Mouse (Mus musculus): Measurements from ENCODE around the gene Ppp4r3b. TPM values are rescaled to one million over a fixed set of nuclear protein-coding genes. Genes with fewer than 3 reads are reported as not detected.

Gene Ppp4r3b
- 78.5 and 79.3 TPM in 2 replicates for polyA plus RNA-seq (2014; fragmentation: Nextera tagmentation; extraction: Ambion mirVana)

GRCm38 (mm10) chr11:29172563-29173124 is at the start of gene Ppp4r3b:
Gene Ppp4r3b, plus strand, starts transcription at chr11:29172890.
- WGBS = 0% methylated on average over 50 of the region's 50 CpGs
- ATAC-seq (replicated peaks; ENCODE audit: low FRiP score, low TSS enrichment, low read depth) (peak; percentile 97), DNase-seq (ENCODE audit: low spot score) (peak; percentile 96)
- Histone ChIP-seq H3K9ac (ENCODE audit: low read length) (peak within 1 kb of the TSS; percentile 100), H3K9me3 (ENCODE audit: control insufficient read depth, low read length) (no peaks in the 10 kb centered on the region), H3K27me3 (replicated peaks; ENCODE audit: control insufficient read depth, insufficient read depth, low read length) (no peaks in the 10 kb centered on the region), H3K27ac (ENCODE audit: low read depth) (peak within 1 kb of the TSS; percentile 97), H3K36me3 (ENCODE audit: control insufficient read depth, insufficient read depth, low read length) (peaks cover 4% of the 10 kb centered on the region; the same call in 1 of the 2 replicates), H3K4me2 (ENCODE audit: low read length) (peak within 1 kb of the TSS; percentile 84), H3K4me1 (replicated peaks; ENCODE audit: control insufficient read depth, insufficient read depth, low read length) (peaks cover 14% of the 10 kb centered on the region), H3K4me3 (ENCODE audit: low read depth, low read length) (peak within 1 kb of the TSS; percentile 99)

GRCm38 (mm10) chr11:29129862-29130384 is 42.8 kb upstream of the Ppp4r3b start:
- no peaks in the 10 kb centered on the region for H3K27me3 ChIP-seq (replicated peaks; ENCODE audit: control insufficient read depth, insufficient read depth, low read length)
- DNase-seq (ENCODE audit: low spot score) (peak; percentile 51), ATAC-seq (replicated peaks; ENCODE audit: low FRiP score, low TSS enrichment, low read depth) (peak; percentile 65)
- H3K27ac ChIP-seq (ENCODE audit: low read depth) = no peak overlapping the region
- H3K9ac ChIP-seq (ENCODE audit: low read length) = peak overlapping the region; percentile 86
- WGBS = 56% methylated on average over 11 of the region's 11 CpGs
- H3K9me3 ChIP-seq (ENCODE audit: control insufficient read depth, low read length) = no peaks in the 10 kb centered on the region
- peaks cover 12% of the 10 kb centered on the region for H3K36me3 ChIP-seq (ENCODE audit: control insufficient read depth, insufficient read depth, low read length)
- no peaks in the 10 kb centered on the region; the same call in 1 of the 2 replicates for H3K4me1 ChIP-seq (replicated peaks; ENCODE audit: control insufficient read depth, insufficient read depth, low read length)
- H3K4me2 ChIP-seq (ENCODE audit: low read length) = peak overlapping the region; percentile 77
- H3K4me3 ChIP-seq (ENCODE audit: low read depth, low read length) = peak overlapping the region; percentile 86

GRCm38 (mm10) chr11:29130385-29131355 is 42.0 kb upstream of the Ppp4r3b start, which contains the start of gene Pnpt1:
Gene Pnpt1, plus strand, starts transcription at chr11:29130744.
- peak; percentile 92 for DNase-seq (ENCODE audit: low spot score)
- 2% methylated on average over 50 of the region's 50 CpGs for WGBS

DNA sequence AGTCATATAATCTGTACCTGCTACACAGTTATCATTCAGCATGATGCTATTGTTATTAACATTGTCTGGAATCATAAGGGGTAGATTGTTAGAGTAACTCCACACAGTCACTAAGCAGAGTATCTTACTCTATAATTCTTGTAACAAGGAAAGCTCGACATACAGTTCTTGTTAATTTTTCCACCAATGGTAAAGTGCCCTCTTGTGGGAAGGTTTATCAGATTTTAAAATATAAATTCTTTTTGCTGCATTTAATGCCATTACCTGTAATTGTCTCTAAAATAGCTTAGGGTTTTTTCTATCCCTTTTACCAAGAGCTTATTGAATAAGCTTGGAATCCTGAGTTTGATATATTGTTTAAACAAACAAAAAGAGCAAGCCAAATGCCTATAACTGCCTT is 32.0 kb upstream of the Ppp4r3b start:
- no peak for ATAC-seq (replicated peaks; ENCODE audit: low FRiP score, low TSS enrichment, low read depth)
- H3K4me1 ChIP-seq (replicated peaks; ENCODE audit: control insufficient read depth, insufficient read depth, low read length) = no peaks in the 10 kb centered on the region
- DNase-seq (ENCODE audit: low spot score) = no peak
- no peaks in the 10 kb centered on the region for H3K27me3 ChIP-seq (replicated peaks; ENCODE audit: control insufficient read depth, insufficient read depth, low read length)
- H3K4me2 ChIP-seq (ENCODE audit: low read length) = no peak overlapping the region
- WGBS = 62% methylated on average over 1 of the region's 1 CpGs
- no peak overlapping the region for H3K27ac ChIP-seq (ENCODE audit: low read depth)
- H3K9me3 ChIP-seq (ENCODE audit: control insufficient read depth, low read length) = no peaks in the 10 kb centered on the region
- no peak overlapping the region for H3K9ac ChIP-seq (ENCODE audit: low read length)
- peaks cover 74% of the 10 kb centered on the region for H3K36me3 ChIP-seq (ENCODE audit: control insufficient read depth, insufficient read depth, low read length)
- no peak overlapping the region for H3K4me3 ChIP-seq (ENCODE audit: low read depth, low read length)

More at GRCm38 (mm10) chr11:29130385-29131355, 42.0 kb upstream of the Ppp4r3b start, which contains the start of gene Pnpt1:
- Histone ChIP-seq H3K36me3 (ENCODE audit: control insufficient read depth, insufficient read depth, low read length) (peaks cover 14% of the 10 kb centered on the region), H3K4me2 (ENCODE audit: low read length) (peak within 1 kb of the TSS; percentile 77), H3K4me1 (replicated peaks; ENCODE audit: control insufficient read depth, insufficient read depth, low read length) (no peaks in the 10 kb centered on the region; the same call in 1 of the 2 replicates), H3K4me3 (ENCODE audit: low read depth, low read length) (peak within 1 kb of the TSS; percentile 86), H3K27ac (ENCODE audit: low read depth) (peak within 1 kb of the TSS; percentile 75; the same call in 1 of the 2 replicates), H3K27me3 (replicated peaks; ENCODE audit: control insufficient read depth, insufficient read depth, low read length) (no peaks in the 10 kb centered on the region), H3K9me3 (ENCODE audit: control insufficient read depth, low read length) (no peaks in the 10 kb centered on the region), H3K9ac (ENCODE audit: low read length) (peak within 1 kb of the TSS; percentile 86)
- ATAC-seq (replicated peaks; ENCODE audit: low FRiP score, low TSS enrichment, low read depth) = peak; percentile 100

DNA sequence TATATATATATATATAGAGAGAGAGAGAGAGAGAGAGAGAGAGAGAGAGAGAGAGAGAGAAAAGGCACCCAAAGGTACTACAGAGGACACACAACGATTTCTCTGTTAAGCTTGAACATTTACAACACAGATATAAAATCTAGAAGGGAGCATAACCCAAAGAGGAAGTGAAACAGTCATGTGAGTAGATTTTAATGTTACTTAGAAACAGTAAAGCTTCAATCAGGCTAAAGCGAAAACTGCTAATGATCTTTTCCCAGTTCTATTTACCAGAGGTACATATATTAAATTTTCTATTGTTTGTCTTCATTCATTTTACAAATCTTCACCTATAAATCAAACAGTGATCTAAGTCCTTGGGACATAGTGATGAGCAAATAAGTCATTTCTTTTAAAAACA is 23.8 kb upstream of the Ppp4r3b start:
- Histone ChIP-seq H3K27ac (ENCODE audit: low read depth) (no peak overlapping the region), H3K4me1 (replicated peaks; ENCODE audit: control insufficient read depth, insufficient read depth, low read length) (no peaks in the 10 kb centered on the region), H3K27me3 (replicated peaks; ENCODE audit: control insufficient read depth, insufficient read depth, low read length) (no peaks in the 10 kb centered on the region), H3K4me3 (ENCODE audit: low read depth, low read length) (no peak overlapping the region), H3K9me3 (ENCODE audit: control insufficient read depth, low read length) (no peaks in the 10 kb centered on the region), H3K9ac (ENCODE audit: low read length) (no peak overlapping the region), H3K4me2 (ENCODE audit: low read length) (no peak overlapping the region), H3K36me3 (ENCODE audit: control insufficient read depth, insufficient read depth, low read length) (peaks cover 71% of the 10 kb centered on the region)
- DNase-seq (ENCODE audit: low spot score) (no peak), ATAC-seq (replicated peaks; ENCODE audit: low FRiP score, low TSS enrichment, low read depth) (no peak)
- 83% methylated on average over 2 of the region's 2 CpGs for WGBS

DNA sequence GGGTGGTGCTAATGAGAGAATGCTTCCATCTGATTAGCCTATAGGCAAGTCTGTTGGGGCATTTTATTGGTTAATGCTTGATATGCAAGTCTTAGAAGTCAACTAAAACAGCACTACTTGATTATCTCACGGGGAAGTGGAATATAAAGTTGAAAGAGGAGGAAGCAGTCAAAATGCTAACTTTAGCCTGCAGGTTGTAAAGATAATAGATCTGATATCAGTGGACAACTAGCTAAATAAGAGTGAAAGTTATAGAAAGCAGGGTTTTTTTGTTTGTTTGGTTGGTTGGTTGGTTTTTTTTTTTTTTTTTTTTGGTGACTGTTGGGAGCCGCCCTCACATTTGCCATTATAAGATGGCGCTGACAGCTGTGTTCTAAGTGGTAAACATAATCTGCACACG is 9.1 kb upstream of the Ppp4r3b start:
- Histone ChIP-seq H3K36me3 (ENCODE audit: control insufficient read depth, insufficient read depth, low read length) (peaks cover 34% of the 10 kb centered on the region), H3K4me3 (ENCODE audit: low read depth, low read length) (no peak overlapping the region), H3K9ac (ENCODE audit: low read length) (no peak overlapping the region), H3K9me3 (ENCODE audit: control insufficient read depth, low read length) (no peaks in the 10 kb centered on the region), H3K27ac (ENCODE audit: low read depth) (no peak overlapping the region), H3K4me1 (replicated peaks; ENCODE audit: control insufficient read depth, insufficient read depth, low read length) (no peaks in the 10 kb centered on the region), H3K4me2 (ENCODE audit: low read length) (no peak overlapping the region), H3K27me3 (replicated peaks; ENCODE audit: control insufficient read depth, insufficient read depth, low read length) (no peaks in the 10 kb centered on the region)
- 91% methylated on average over 4 of the region's 4 CpGs for WGBS
- DNase-seq (ENCODE audit: low spot score) = no peak
- no peak for ATAC-seq (replicated peaks; ENCODE audit: low FRiP score, low TSS enrichment, low read depth)

DNA sequence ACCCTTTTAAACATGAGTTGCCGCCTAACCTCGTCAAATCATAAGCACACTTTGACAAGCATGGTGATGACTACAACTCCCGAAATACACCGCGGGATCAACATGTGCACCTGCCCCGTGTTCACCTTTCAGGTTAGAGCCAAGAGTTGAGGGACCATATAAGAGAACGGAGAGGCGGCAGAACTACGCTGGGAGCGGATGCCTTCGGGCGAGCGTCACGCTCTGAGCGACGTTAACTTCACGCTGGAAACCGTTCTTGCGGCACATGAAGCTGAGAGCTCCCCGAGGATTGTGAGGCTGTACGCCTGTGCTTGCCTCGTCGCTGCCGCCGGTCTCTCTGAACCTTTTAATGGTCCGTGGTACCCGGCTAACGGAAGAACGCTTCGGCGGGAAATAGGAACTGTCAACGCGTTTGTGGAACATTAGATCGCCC is 715 bp upstream of the Ppp4r3b start:
- peak; percentile 74 for DNase-seq (ENCODE audit: low spot score)
- Histone ChIP-seq H3K27me3 (replicated peaks; ENCODE audit: control insufficient read depth, insufficient read depth, low read length) (no peaks in the 10 kb centered on the region), H3K9ac (ENCODE audit: low read length) (peak overlapping the region; percentile 60), H3K4me2 (ENCODE audit: low read length) (peak overlapping the region; percentile 74), H3K4me3 (ENCODE audit: low read depth, low read length) (peak overlapping the region; percentile 99), H3K36me3 (ENCODE audit: control insufficient read depth, insufficient read depth, low read length) (no peaks in the 10 kb centered on the region), H3K4me1 (replicated peaks; ENCODE audit: control insufficient read depth, insufficient read depth, low read length) (peaks cover 14% of the 10 kb centered on the region), H3K9me3 (ENCODE audit: control insufficient read depth, low read length) (no peaks in the 10 kb centered on the region), H3K27ac (ENCODE audit: low read depth) (peak overlapping the region; percentile 97)
- peak; percentile 40 for ATAC-seq (replicated peaks; ENCODE audit: low FRiP score, low TSS enrichment, low read depth)
- WGBS = under 1% methylated on average over 34 of the region's 34 CpGs

- Histone ChIP-seq H3K36me3 (ENCODE audit: control insufficient read depth, insufficient read depth, low read length) (peaks cover 6% of the 10 kb centered on the region; the same call in 1 of the 2 replicates), H3K4me2 (ENCODE audit: low read length) (peak overlapping the region; percentile 84), H3K27ac (ENCODE audit: low read depth) (peak overlapping the region; percentile 97), H3K27me3 (replicated peaks; ENCODE audit: control insufficient read depth, insufficient read depth, low read length) (no peaks in the 10 kb centered on the region), H3K4me1 (replicated peaks; ENCODE audit: control insufficient read depth, insufficient read depth, low read length) (peaks cover 14% of the 10 kb centered on the region), H3K4me3 (ENCODE audit: low read depth, low read length) (peak overlapping the region; percentile 99), H3K9me3 (ENCODE audit: control insufficient read depth, low read length) (no peaks in the 10 kb centered on the region), H3K9ac (ENCODE audit: low read length) (peak overlapping the region; percentile 100)
- DNase-seq (ENCODE audit: low spot score) (peak; percentile 90), ATAC-seq (replicated peaks; ENCODE audit: low FRiP score, low TSS enrichment, low read depth) (peak; percentile 75)
- under 1% methylated on average over 38 of the region's 38 CpGs for WGBS
Observed at GRCm38 (mm10) chr11:29173125-29173631, 488 bp downstream of the Ppp4r3b start.

Measured in intestine, embryonic 14.5 days (tissue).